Mouse (Mus musculus): Measurements from ENCODE around the gene Gm26965. TPM values are rescaled to one million over a fixed set of nuclear protein-coding genes. Genes with fewer than 3 reads are reported as not detected.
A peak's percentile ranks its signal among the peaks of the same experiment; 100 is the strongest.

Gm26965 gene
- polyA plus RNA-seq, 1 experiment = not detected

- Histone ChIP-seq H3K4me1 (ENCODE audit: control insufficient read depth, insufficient read depth, low read length) (peaks cover 5% of the 10 kb centered on the region), H3K36me3 (ENCODE audit: control insufficient read depth, insufficient read depth, low read length) (no peaks in the 10 kb centered on the region), H3K27ac (ENCODE audit: control insufficient read depth, insufficient read depth, low read depth, low read length) (peak overlapping the region; percentile 30; the same call in 1 of the 2 replicates), H3K27me3 (ENCODE audit: control insufficient read depth, insufficient read depth, low read length) (no peaks in the 10 kb centered on the region), H3K4me3 (ENCODE audit: control insufficient read depth, low read depth, low read length) (no peak overlapping the region)
- TF ChIP-seq POLR2A (IDR thresholded peaks at IDR 0.05; ENCODE audit: control insufficient read depth, low read depth, low read length) (no peak), CTCF (IDR thresholded peaks at IDR 0.05; ENCODE audit: control insufficient read depth, insufficient read depth, insufficient replicate concordance, low read depth, low read length) (no peak)
These were observed 74.0 kb downstream of the Gm26965 start for GRCm38 (mm10) chr13:67452021-67452309.

GRCm38 (mm10) chr13:67451172-67452020 is 74.6 kb downstream of the Gm26965 start, which contains the start of gene Zfp874a:
TSS of gene Zfp874a (minus strand) at chr13:67451624.
- Histone ChIP-seq H3K27ac (ENCODE audit: control insufficient read depth, insufficient read depth, low read depth, low read length) (peak within 1 kb of the TSS; percentile 72), H3K27me3 (ENCODE audit: control insufficient read depth, insufficient read depth, low read length) (no peaks in the 10 kb centered on the region), H3K4me3 (ENCODE audit: control insufficient read depth, low read depth, low read length) (peak within 1 kb of the TSS; percentile 90), H3K4me1 (ENCODE audit: control insufficient read depth, insufficient read depth, low read length) (peaks cover 5% of the 10 kb centered on the region), H3K36me3 (ENCODE audit: control insufficient read depth, insufficient read depth, low read length) (no peaks in the 10 kb centered on the region)
- no peak for TF ChIP-seq CTCF (IDR thresholded peaks at IDR 0.05; ENCODE audit: control insufficient read depth, insufficient read depth, insufficient replicate concordance, low read depth, low read length)
- TF ChIP-seq POLR2A (IDR thresholded peaks at IDR 0.05; ENCODE audit: control insufficient read depth, low read depth, low read length) = no peak

Other genes starting within 250 kb of the Gm26965 start
- gene Zfp458, start 247.7 kb downstream of the Gm26965 start, polyA plus RNA-seq (2012; rRNA removed) = 1.3 and 1.5 TPM in 2 replicates
- gene Zfp457, start 219.7 kb downstream of the Gm26965 start, polyA plus RNA-seq (2012; rRNA removed) = 1.2 and 1.5 TPM in 2 replicates
- 0.47 and 0.52 TPM in 2 replicates for gene Zfp595, start 193.6 kb downstream of the Gm26965 start, polyA plus RNA-seq (2012; rRNA removed)
- not detected in 2 replicates for gene Gm28044, start 165.6 kb downstream of the Gm26965 start, polyA plus RNA-seq (2012; rRNA removed)
- gene Zfp953, start 165.5 kb downstream of the Gm26965 start, polyA plus RNA-seq (2012; rRNA removed) = 0.19 and 0.27 TPM in 2 replicates
- gene Gm28041, start 150.4 kb downstream of the Gm26965 start, polyA plus RNA-seq (2012; rRNA removed) = not detected in 2 replicates
- gene Zfp456, start 150.3 kb downstream of the Gm26965 start, polyA plus RNA-seq (2012; rRNA removed) = 0.06 and 0.09 TPM in 2 replicates
- 0.17 and 0.60 TPM in 2 replicates for gene Zfp429, start 126.3 kb downstream of the Gm26965 start, polyA plus RNA-seq (2012; rRNA removed)
- gene Zfp459, start 104.7 kb downstream of the Gm26965 start, polyA plus RNA-seq (2012; rRNA removed) = 0.14 and 0.62 TPM in 2 replicates
- 0.65 and 0.70 TPM in 2 replicates for gene Zfp874a, start 74.5 kb downstream of the Gm26965 start, polyA plus RNA-seq (2012; rRNA removed)
- 0.85 and 0.86 TPM in 2 replicates for gene Zfp874b, start 41.9 kb downstream of the Gm26965 start, polyA plus RNA-seq (2012; rRNA removed)
- gene Zfp58, start 25.6 kb downstream of the Gm26965 start, polyA plus RNA-seq (2012; rRNA removed) = 2.8 and 3.2 TPM in 2 replicates
- 59.3 and 86.0 TPM in 2 replicates for gene Zfp87, start within 50 bp of the Gm26965 start, polyA plus RNA-seq (2012; rRNA removed)
- 2.0 and 2.6 TPM in 2 replicates for gene Zfp748, start 27.7 kb upstream of the Gm26965 start, polyA plus RNA-seq (2012; rRNA removed)
- gene Zfp729b, start 83.6 kb upstream of the Gm26965 start, polyA plus RNA-seq (2012; rRNA removed) = 0.32 and 0.34 TPM in 2 replicates
- gene Gm49345, start 111.6 kb upstream of the Gm26965 start, polyA plus RNA-seq (2012; rRNA removed) = not detected in 2 replicates
- 0.38 and 0.47 TPM in 2 replicates for gene Zfp729a, start 111.6 kb upstream of the Gm26965 start, polyA plus RNA-seq (2012; rRNA removed)
- 1.4 and 1.9 TPM in 2 replicates for gene Zfp738, start 160.9 kb upstream of the Gm26965 start, polyA plus RNA-seq (2012; rRNA removed)
- gene Zfp65, start 203.0 kb upstream of the Gm26965 start, polyA plus RNA-seq (2012; rRNA removed) = 1.4 and 1.5 TPM in 2 replicates
- 0.22 and 0.41 TPM in 2 replicates for gene Zfp85, start 229.1 kb upstream of the Gm26965 start, polyA plus RNA-seq (2012; rRNA removed)